Mouse (Mus musculus): Measurements from ENCODE around the gene Bnc2. TPM values are rescaled to one million over a fixed set of nuclear protein-coding genes. Genes with fewer than 3 reads are reported as not detected.

Bnc2 gene
- total RNA-seq, 2 experiments from 2014 or later, result 1.7 to 3.6 TPM

- intact Hi-C loops (cut with DNase I), result no loop called here
- DNase-seq, result no peak
Measured at GRCm38 (mm10) chr4:84634751-84635150, 40.3 kb downstream of the Bnc2 start.

DNA sequence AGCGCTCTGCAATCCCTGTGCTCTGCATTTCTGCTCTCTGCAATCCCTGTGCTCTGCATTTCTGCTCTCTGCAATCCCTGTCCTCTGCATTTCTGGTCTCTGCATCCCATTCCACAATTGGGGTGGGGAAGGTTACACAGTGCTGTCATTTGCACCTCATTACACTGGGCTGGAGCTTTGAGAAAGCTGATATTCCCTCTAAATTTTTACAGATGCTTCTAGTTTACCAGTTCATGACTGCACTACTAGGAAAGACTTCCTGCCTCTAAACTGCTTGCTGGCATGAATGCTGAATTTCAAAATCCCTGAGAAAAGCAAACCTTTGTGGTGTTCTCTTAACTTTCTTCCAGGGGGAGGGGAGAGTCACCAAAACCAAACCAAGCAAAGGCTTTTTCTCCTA, 41.1 kb downstream of the Bnc2 start:
- DNase-seq, result no peak
- intact Hi-C loops (cut with DNase I), result no loop called here

- no peak for DNase-seq
- intact Hi-C loops (cut with DNase I), result no loop called here
Measured at GRCm38 (mm10) chr4:84632832-84633789, 42.0 kb downstream of the Bnc2 start.

DNA sequence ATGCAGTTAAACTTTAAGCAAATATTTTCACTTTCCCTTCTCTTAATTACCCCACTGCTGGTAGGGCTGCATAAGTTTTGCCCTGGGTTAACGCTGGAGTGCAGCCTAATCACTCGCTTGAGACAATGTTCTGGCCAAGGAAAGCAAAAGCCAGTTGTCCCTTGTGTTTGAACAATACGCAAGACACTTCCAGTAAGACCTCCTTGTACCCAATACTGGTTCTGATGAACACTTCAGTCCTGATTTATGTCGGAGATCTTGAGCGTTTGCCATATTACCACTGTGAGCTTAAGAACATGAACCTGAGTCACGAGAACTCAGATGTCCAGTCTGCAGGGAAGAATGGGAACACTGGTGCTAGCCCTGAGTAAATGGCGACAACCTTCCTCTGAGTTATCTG, 47.5 kb downstream of the Bnc2 start:
- DNase-seq, result no peak
- intact Hi-C loops (cut with DNase I), result no loop called here

DNA sequence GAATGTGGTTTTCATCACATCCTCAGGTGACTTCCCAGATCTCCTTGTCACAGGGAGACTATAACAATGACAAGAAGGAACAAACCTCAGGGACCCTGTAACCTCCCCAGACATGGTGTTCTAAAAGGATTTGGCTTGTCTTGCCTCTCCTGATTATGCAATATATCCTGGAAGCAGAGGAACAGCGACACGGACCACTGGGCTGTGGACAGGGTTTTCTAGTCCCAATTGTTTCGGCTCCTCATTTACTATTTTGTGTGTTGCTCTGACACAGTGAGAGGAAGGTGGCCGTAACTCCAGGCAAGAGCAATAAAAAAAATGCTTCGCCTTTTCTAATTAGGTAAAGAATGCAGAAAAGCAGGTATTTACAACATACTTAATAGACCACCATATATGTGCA, 51.8 kb downstream of the Bnc2 start:
- intact Hi-C loops (cut with DNase I), result no loop called here
- DNase-seq, result no peak

DNA sequence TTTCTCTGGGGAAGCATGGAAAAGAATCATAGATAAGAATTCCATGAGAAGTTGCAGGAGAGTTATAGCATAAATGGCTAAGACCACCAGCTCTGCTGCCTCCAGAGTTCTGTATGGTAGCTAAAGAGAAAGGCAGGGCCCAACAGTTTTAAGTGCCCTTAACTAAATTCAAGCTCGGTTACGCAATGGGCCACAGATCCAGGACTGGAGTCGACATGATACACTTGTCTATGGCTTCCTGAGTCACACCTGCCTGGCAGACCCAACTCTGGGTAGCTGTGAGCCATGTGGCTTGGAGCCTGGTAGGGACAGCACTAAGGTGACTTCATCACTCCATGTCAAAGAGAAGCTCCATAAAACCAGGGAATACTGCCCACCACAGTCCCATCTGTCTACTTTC, 53.3 kb downstream of the Bnc2 start:
- intact Hi-C loops (cut with DNase I), result no loop called here
- no peak for DNase-seq

- no peak for DNase-seq
- intact Hi-C loops (cut with DNase I), result no loop called here
Measured at GRCm38 (mm10) chr4:84609861-84610260, 65.2 kb downstream of the Bnc2 start.

DNA sequence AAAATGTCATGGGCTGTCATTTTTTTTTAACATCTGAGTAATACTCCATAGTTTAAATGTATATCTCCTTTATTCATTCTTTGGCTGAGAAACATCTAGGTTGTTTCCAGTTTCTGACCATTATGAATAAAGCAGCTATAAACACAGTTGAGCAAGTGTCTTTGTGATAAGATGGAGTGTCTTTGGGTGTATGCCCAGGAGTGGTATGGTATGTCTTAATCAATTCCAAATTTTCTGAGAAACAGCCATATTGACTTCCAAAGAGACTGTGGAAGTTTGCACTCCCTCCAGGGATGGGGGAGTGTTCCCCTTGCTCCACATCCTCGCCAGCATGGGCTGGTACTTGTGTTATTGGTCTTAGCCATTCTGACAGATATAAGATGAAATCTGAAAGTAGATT, 70.6 kb downstream of the Bnc2 start:
- intact Hi-C loops (cut with DNase I), result no loop called here
- no peak for DNase-seq

DNA sequence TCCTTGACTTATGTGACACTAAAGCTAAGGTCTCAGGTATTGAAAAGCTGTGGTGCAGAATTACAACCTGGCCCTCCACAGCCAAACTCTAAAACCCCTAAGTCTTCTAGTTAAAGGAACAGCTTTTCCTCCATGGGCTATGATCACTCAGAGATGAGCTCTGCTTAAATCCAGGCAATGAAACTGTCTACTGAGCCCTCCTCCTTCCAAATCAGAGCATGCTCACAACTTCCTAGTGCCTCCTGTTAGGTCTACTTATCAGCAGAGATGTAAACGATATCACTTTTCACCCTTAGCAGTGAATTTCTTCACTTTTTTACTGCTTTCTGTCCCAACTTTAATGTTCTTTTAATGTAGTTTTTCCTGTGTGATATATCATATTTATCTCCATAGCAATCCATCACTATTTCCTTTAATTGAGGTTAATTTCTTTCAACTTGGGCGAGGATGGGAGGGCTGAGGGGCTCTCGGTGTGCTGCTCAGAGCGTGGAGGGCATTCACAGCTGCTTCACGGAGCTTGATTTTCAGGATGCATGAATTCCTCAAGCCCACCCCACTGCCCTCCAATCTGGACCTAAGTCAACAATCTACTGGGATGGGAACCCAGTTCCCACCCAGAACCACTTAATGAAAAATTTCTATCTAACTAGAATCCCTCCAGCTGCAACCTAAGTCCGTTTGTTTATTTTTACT, 94.7 kb downstream of the Bnc2 start:
- no peak for DNase-seq

GRCm38 (mm10) chr4:84578296-84578695, 96.8 kb downstream of the Bnc2 start:
- no peak for DNase-seq
- intact Hi-C loops (cut with DNase I), result no loop called here

More for the DNA sequence above, 94.7 kb downstream of the Bnc2 start:
- intact Hi-C loops (cut with DNase I), result no loop called here

DNA sequence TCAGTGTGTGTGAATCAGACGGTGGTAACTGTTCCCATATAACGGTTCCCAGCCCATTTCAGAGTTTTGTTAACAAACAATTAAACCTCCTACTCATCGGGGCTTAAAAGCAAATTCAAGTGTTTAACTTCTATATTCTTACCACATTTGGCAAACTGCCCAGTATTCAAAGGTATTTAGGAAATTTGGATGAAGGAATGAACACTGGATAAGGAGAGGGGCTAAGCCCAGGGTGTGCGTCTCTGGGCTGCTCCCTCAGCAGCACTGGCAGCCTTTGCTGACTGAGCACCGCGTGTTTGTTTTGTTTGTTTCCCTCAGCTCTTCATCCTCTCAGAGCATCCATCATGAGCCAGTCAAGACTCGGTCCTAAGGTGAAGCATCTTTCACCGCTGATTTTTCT, 109.0 kb downstream of the Bnc2 start:
- intact Hi-C loops (cut with DNase I), result no loop called here
- no peak for DNase-seq

DNA sequence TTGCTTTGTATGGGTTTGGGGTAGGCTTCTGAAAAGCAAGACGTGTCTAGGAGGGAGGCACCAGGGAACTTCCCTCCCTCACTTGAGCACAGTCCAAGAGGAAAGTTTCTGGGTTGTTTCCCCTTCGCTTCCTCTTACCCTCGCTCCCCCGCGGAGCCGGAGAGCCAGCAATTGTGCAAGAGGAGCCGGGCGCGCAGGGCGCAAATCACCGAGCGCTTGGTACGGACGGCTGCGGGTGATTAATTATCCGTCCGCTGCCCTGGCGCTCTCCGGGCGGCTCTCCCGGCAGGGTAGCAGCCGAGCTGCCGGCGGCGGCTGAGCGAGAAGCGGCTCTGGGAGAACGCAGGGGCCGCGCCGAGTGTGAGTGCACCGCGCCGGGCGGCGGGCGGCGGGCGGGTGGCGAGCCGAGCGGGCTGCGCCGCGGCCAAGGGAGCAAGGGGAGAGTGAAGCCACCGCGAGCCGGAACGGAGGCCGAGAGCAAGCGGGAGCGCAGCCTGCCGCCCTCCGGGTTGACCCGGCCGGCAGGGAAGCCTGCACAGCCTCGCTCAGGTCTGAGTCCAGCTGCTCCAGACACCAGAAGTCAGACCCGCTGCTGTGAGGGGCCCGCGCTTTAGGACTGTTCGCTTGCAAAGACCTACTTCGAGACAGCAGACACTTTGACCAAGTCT, 129.7 kb downstream of the Bnc2 start:
- DNase-seq, result peak; percentile 62 to 78
- intact Hi-C loops (cut with DNase I), result loop anchor here (10.0 kb wide), 1 partner anchor 481 kb away; no protein-coding TSS in a partner anchor

GRCm38 (mm10) chr4:84544646-84545045, 130.4 kb downstream of the Bnc2 start:
- DNase-seq, result no peak
- intact Hi-C loops (cut with DNase I), result loop anchor here (5.0 to 10.0 kb wide), 2 partner anchors 133 to 480 kb away; partner anchors contain the start of gene Bnc2

DNA sequence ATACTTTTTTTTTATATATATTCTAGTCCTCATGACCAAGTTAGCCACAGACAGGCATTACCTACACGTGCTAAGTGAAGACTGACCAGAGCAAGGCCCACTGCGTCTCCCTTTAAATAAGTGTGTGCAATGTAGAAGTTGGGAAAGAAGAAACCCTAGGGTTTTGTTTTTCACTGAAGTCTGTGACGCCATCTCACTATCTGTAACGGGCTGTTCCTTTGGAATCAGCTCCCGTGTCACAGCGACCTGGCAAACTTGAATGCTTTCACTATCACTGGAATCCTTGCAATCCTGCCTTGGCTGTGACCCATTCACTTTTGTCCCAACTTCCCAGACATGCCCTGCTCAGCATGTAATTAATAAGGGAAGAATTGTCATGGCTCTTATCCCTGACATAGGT, 134.5 kb downstream of the Bnc2 start:
- DNase-seq, result peak; percentile 31 to 38
- intact Hi-C loops (cut with DNase I), result loop anchor here (5.0 to 10.0 kb wide), 2 partner anchors 137 to 476 kb away; partner anchors contain the start of gene Bnc2

DNA sequence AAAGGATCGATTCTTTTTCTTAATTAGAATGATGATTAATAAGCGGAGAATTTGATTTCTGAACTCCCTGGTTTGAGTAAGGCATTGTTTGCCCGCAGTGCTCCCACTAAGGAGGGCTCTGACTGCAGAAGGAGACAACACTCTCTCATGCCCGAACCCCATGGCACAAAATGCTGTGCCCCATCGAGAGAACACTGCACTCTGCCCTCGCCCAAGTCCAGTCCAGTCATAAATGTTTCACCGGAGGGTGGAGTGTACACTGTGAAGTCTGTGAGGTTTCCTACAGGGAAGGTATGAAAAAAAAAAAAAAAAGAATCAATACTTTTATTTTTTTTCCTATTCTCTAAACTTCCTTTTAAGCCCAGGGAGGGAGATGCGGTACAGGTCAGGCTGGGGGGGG, 135.7 kb downstream of the Bnc2 start:
- intact Hi-C loops (cut with DNase I), result no loop called here
- DNase-seq, result no peak

DNA sequence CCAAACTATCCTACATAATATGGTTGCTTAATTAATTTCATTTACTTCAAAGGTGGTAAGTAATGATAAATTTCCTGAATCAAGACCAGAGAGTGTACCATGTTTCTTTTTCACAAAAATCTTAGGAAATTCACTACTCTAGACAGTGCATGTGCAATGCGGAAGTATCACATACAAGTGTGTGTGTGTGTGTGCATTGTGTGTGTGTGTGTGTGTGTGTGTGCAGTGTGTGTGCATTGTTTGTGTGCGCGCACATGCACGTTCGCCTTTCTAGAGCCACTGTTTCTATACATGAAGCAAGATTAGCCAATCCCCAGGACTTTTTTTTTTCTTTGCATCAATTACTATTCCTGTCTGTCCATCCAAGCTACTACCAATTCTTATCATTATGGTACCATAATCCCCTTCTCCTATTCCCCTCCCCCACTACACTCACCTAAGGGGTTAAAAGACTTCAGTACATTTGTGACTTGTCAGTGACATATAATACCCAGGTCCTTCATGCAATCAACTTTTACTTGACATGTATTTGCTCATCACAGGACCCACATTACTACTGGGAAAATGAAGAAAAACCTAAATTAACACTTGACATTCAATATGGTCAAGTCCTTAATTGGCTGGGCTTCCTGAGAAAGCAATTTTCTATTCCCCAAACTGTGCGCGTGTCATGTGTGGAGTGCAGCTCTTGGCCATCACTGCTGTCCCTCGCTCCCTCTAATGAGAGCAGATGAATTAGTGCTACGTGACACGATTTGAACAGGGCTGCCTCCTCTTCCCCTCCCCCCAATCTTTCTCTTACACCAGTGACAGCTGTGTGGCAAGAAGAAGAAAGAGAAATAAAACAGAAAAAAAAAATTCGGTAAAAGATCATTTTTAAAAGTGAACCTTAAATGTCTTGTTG, 145.9 kb downstream of the Bnc2 start:
- intact Hi-C loops (cut with DNase I), result no loop called here

GRCm38 (mm10) chr4:84528358-84528757, 146.7 kb downstream of the Bnc2 start:
- DNase-seq, result no peak

More for the DNA sequence above, 145.9 kb downstream of the Bnc2 start:
- no peak for DNase-seq

DNA sequence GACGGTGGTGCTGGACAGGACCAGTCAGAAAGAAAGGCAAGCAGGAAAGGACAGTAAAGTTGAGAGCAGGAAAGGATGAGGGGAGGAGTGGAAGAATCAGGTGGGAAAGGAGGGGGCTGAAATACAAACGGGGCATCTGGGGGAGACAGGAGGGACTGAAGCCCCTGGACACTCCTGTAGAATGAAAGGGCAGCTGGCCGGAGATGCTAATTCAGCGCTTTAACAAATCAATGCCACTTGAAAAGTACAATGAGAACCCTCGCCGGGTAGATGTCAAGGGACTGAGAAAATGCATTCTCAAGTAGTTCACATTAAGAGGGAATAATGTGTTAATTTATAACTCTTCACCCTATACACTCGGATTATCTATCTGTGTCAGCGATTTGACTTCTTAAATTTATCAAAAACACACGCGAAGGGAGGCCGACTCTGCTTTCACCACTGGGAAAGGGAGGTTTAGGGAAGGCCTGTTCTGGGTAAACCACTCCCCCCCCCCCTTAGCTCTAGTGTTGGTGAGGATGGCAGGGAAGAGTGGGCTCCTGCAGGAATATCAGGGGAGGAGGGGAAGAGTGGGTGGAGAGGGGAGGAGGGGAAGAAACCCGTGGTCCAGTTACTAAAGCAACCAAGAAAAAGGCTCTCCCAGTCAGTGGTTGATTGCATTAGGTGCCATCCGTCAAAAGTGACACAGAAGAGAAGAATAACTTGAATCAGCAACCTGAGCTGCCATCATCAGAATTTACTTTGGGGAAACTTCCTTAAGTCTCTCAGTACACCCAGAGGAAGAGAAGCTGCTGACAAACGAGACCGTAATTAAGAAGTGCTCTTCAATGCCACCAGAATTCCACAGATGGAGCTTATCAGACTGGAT, 147.8 kb downstream of the Bnc2 start:
- intact Hi-C loops (cut with DNase I), result no loop called here
- no peak for DNase-seq

More at GRCm38 (mm10) chr4:84528358-84528757, 146.7 kb downstream of the Bnc2 start:
- intact Hi-C loops (cut with DNase I), result no loop called here

DNA sequence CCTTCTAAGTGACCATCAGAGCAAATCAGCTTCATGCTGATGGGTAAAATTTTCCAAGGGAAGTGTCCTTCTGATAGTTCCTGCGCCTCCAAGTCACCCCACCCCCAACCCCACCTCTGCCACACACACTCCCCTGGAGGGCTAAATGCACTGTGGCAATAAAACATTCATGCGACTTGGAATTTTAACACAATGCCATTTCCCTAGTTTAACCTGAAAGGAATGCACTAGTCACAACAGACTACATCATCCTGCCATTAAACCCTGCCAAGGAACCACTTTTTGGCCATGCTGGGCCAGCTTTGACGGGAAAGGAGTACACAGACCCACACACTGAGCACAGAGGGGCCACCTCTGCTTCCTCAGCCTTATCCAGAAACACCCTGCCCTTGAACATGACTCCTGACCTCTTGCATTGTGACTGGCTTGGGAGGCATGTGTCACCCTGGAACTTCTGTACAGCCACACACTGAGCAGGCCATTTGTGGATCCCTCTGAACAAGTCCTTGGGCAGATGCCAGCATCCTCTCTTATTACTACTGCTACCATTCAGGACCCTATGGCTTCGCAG, 151.3 kb downstream of the Bnc2 start:
- DNase-seq, result peak; percentile 29 to 33
- intact Hi-C loops (cut with DNase I), result no loop called here
